Mouse (Mus musculus) bone marrow, adult 2 months (tissue): ENCODE data around the gene St8sia1. TPM values are rescaled to one million over a fixed set of nuclear protein-coding genes. Genes with fewer than 3 reads are reported as not detected.

ENCODE experiments used
- H3K27ac ChIP-seq: fragments of 200-500 bp; 2 replicates; pipeline ENCODE4 v1.5.1; 2012; ENCODE audit warnings: low read depth, mild to moderate bottlenecking, control low read depth, inconsistent platforms, low read length; ENCODE audit not compliant: control insufficient read depth, poor library complexity, insufficient read depth
- H3K4me1 ChIP-seq: fragments of 200-500 bp; 2 replicates; pipeline ENCODE4 v1.6.1; 2011; ENCODE audit warnings: low read length; ENCODE audit not compliant: control insufficient read depth, insufficient read depth
- H3K4me3 ChIP-seq: fragments of 200-500 bp; replicated peaks from 2 replicates; pipeline ENCODE3; 2011; ENCODE audit warnings: mild to moderate bottlenecking, low read depth, low read length, control low read depth; ENCODE audit not compliant: control insufficient read depth
- CTCF ChIP-seq: fragments of 200-500 bp; IDR thresholded peaks from 2 replicates; pipeline ENCODE4 v1.5.1; 2011; ENCODE audit warnings: low read length, control low read depth; ENCODE audit not compliant: control insufficient read depth, insufficient read depth
- POLR2A ChIP-seq: fragments of 200-500 bp; IDR thresholded peaks from 2 replicates; pipeline ENCODE4 v1.6.1; 2011; ENCODE audit warnings: low read depth, mild to moderate bottlenecking, control low read depth, low read length, borderline replicate concordance; ENCODE audit not compliant: control insufficient read depth
- WGBS: fragments of 180-500 bp; shearing (Covaris S2); methylation state at CpG from one replicate; pipeline ENCODE4 v1.1.7; 2018; 5-methylcytosine and 5-hydroxymethylcytosine counted together
- polyA plus RNA-seq: library from polyadenylated mRNA; stranded (reverse); fragments of >200 nt; gene quantifications from 2 replicates; pipeline ENCODE4 v1.2.4, GENCODE M21; 2011; ENCODE audit warnings: low replicate concordance; ENCODE audit not compliant: missing spikeins, insufficient read depth, insufficient read length

St8sia1 gene
- polyA plus RNA-seq, 1 experiment = 0.47 TPM

DNA sequence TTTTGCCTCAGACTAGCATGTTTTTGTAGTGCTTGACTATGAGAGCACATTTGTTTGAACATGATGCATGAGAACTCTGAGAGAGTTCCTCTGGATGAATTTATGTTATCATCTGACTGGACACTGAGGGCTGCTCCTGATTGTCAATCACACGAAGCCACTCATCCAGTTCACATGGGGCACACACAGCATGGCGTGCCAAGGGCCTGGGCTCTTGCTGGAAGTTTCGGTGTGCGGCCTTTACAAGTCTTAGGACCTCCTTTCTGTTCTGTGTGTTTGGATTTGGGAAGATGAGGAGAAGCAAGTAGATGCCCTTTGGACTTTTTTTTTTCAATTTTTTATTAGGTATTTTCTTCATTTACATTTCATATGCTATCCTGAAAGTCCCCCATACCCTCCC lies 100.4 kb downstream of the St8sia1 start:
- no peak overlapping the region for H3K4me3 ChIP-seq
- no peak overlapping the region for H3K27ac ChIP-seq
- TF ChIP-seq CTCF (no peak), POLR2A (no peak)
- 85% methylated on average over 4 of the region's 4 CpGs for WGBS
- H3K4me1 ChIP-seq = peaks cover 2% of the 10 kb centered on the region; the same call in 1 of the 2 replicates

DNA sequence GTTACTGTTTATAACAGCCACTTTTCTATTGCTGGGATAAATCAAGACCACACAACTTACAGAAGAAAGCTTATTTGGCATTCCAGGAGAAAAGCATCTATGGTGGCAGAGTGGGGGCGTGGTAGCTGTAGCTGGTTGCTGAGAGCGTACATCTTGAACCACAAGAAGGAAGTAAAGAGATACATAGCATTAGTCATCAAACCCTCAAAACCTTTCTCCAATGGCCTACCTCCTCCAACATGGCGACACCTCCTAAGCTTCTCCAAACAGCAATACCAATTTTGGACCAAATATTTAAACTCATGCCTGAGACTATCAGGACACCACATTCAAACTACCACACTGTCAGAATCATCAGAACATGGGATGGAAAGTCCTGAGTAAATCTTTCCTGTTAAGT lies 102.0 kb downstream of the St8sia1 start:
- no peak overlapping the region for H3K27ac ChIP-seq
- 23% methylated on average over 3 of the region's 3 CpGs for WGBS
- H3K4me3 ChIP-seq = no peak overlapping the region
- TF ChIP-seq CTCF = no peak
- no peak for TF ChIP-seq POLR2A
- peaks cover under 1% of the 10 kb centered on the region; the same call in 1 of the 2 replicates for H3K4me1 ChIP-seq

GRCm38 (mm10) chr6:142860396-142860795 lies 103.9 kb downstream of the St8sia1 start:
- no peak overlapping the region for H3K27ac ChIP-seq
- H3K4me3 ChIP-seq = no peak overlapping the region
- TF ChIP-seq POLR2A (no peak), CTCF (no peak)
- H3K4me1 ChIP-seq = no peaks in the 10 kb centered on the region; the same call in 1 of the 2 replicates
- 81% methylated on average over 1 of the region's 1 CpGs for WGBS

DNA sequence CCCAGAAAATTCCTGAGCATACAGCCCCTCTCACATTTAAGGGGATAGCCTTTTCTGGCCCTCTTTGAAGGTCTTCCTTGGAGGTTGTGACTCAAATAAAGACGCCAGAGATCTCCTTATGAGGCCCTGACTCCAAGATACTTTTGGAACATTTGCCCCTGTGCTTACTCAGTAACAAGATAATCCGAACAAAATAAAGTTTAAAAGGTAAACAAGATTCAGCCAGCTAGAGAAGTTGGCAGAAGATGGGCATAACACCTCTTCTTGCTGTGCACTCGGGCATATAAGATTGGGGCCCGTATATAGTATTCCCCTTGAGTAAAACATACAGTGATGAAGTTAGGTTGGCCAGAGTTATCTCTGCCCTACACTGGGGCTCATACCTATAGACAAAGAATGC lies 104.3 kb downstream of the St8sia1 start:
- H3K4me1 ChIP-seq = no peaks in the 10 kb centered on the region; the same call in 1 of the 2 replicates
- H3K4me3 ChIP-seq = no peak overlapping the region
- 80% methylated on average over 4 of the region's 4 CpGs for WGBS
- H3K27ac ChIP-seq = no peak overlapping the region
- no peak for TF ChIP-seq POLR2A
- no peak for TF ChIP-seq CTCF

- 84% methylated on average over 2 of the region's 2 CpGs for WGBS
- TF ChIP-seq POLR2A = no peak
- peak; percentile 27; the same call in 1 of the 2 replicates for TF ChIP-seq CTCF
- no peak overlapping the region for H3K4me3 ChIP-seq
- no peaks in the 10 kb centered on the region; the same call in 1 of the 2 replicates for H3K4me1 ChIP-seq
- no peak overlapping the region for H3K27ac ChIP-seq
These were observed 105.3 kb downstream of the St8sia1 start for GRCm38 (mm10) chr6:142858937-142859336.

- no peaks in the 10 kb centered on the region; the same call in 1 of the 2 replicates for H3K4me1 ChIP-seq
- no peak overlapping the region for H3K4me3 ChIP-seq
- TF ChIP-seq CTCF = no peak
- TF ChIP-seq POLR2A = no peak
- H3K27ac ChIP-seq = no peak overlapping the region
- WGBS = 44% methylated on average over 3 of the region's 3 CpGs
These were observed 107.9 kb downstream of the St8sia1 start for GRCm38 (mm10) chr6:142856258-142856874.

DNA sequence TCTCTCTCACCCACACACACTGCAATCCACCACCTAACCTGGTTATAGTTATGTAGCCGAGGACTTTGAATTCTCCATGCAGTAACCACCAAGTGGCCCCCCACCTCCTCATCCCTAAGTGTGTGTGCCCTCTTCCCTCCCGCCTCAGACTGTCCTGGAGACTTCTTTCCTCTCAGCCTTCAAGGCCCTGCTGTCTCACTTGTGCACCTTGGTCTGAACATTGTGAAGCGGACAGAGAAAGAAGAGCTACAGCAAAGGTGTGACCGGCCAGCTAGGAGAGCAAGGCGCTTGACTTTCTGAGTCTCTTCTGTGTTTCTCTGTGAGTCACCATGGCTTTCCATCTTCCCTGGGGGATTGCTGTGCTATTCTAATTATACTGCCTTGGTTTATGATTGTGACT lies 108.5 kb downstream of the St8sia1 start:
- TF ChIP-seq POLR2A (no peak), CTCF (no peak)
- Histone ChIP-seq H3K4me1 (no peaks in the 10 kb centered on the region; the same call in 1 of the 2 replicates), H3K27ac (no peak overlapping the region), H3K4me3 (no peak overlapping the region)
- 79% methylated on average over 5 of the region's 5 CpGs for WGBS

GRCm38 (mm10) chr6:142852419-142853377 lies 111.6 kb downstream of the St8sia1 start:
- Histone ChIP-seq H3K4me1 (no peaks in the 10 kb centered on the region; the same call in 1 of the 2 replicates), H3K4me3 (no peak overlapping the region), H3K27ac (no peak overlapping the region)
- 24% methylated on average over 6 of the region's 6 CpGs for WGBS
- TF ChIP-seq POLR2A (no peak), CTCF (no peak)
